8 mouse cellular contexts compared by ENCODE assay signal in the genomic region with DNA sequence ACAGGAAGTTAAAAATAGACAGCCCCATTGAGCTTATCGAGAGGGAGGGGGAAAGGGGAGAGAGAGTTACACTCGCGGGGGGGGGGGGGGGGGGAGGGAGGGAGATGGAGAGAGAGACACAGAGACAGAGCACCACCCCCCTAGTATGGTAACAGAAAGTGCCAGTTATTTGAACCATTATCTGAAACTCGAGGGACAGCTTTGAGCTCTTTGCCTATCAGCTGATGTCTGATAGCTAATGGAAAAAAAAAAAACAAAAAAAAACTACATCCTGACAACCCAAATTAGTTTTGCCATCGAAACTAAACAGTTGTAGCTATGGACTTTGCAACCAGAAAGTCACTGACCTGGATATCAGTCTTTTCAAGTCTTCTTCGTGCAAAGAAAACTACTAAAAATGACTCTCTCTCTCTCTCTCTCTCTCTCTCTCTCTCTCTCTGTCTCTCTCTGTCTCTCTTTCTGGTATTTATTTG. TPM values are rescaled to one million over a fixed set of nuclear protein-coding genes. Genes with fewer than 3 reads are reported as not detected.
DNase-seq lines count a peak whose midpoint lies in the region; ATAC-seq and TF ChIP-seq lines count a peak whose summit lies in the region.

Gene Ccdc141, minus strand, starts transcription at position 4 of the 473 bp plus-strand sequence.

- H3K27ac ChIP-seq in kidney, embryonic 14.5 days (ENCODE audit: low read depth, low read length) = peak within 1 kb of the TSS; percentile 80
- no peak within 1 kb of the TSS for H3K27ac ChIP-seq in bone marrow macrophage, adult 2 months (ENCODE audit: insufficient read depth, low read depth, low read length)
- H3K27ac ChIP-seq in heart, embryonic 15.5 days = peak within 1 kb of the TSS; percentile 95
- H3K27ac ChIP-seq in limb, embryonic 10.5 days = peak within 1 kb of the TSS; percentile 83
- peak within 1 kb of the TSS; percentile 68 for H3K27ac ChIP-seq in olfactory bulb, adult 2 months (ENCODE audit: insufficient read depth, low read depth, low read length)

- TF ChIP-seq CTCF in bone marrow macrophage, adult 2 months (IDR thresholded peaks at IDR 0.05; ENCODE audit: low read depth, low read length) = no peak
- no peak for TF ChIP-seq CTCF in olfactory bulb, adult 2 months (IDR thresholded peaks at IDR 0.05; ENCODE audit: insufficient read depth, low read depth, low read length)

- H3K36me3 ChIP-seq in kidney, embryonic 14.5 days (ENCODE audit: control insufficient read depth, insufficient read depth, low read length) = no peaks in the 10 kb centered on the region
- H3K36me3 ChIP-seq in heart, embryonic 15.5 days = peaks cover 3% of the 10 kb centered on the region; the same call in 1 of the 2 replicates
- H3K36me3 ChIP-seq in limb, embryonic 10.5 days = no peaks in the 10 kb centered on the region

- ATAC-seq in kidney, embryonic 14.5 days (ENCODE audit: low FRiP score, low TSS enrichment) = no peak
- ATAC-seq in heart, embryonic 15.5 days (replicated peaks; ENCODE audit: insufficient number of reproducible peaks, insufficient read depth, low FRiP score, low read depth) = no peak; the same call in 1 of the 2 replicates

- 14% methylated on average over 3 of the region's 6 CpGs for WGBS in kidney, embryonic 14.5 days
- 4% methylated on average over 3 of the region's 6 CpGs for WGBS in heart, embryonic 15.5 days
- WGBS in limb, embryonic 10.5 days = 8% methylated on average over 6 of the region's 6 CpGs
- 6% methylated on average over 5 of the region's 6 CpGs for WGBS in olfactory bulb, adult 2 months

- H3K4me1 ChIP-seq in kidney, embryonic 14.5 days (ENCODE audit: control insufficient read depth, insufficient read depth, low read length) = peaks cover 22% of the 10 kb centered on the region
- H3K4me1 ChIP-seq in bone marrow macrophage, adult 2 months (ENCODE audit: control insufficient read depth, insufficient read depth, low read length) = no peaks in the 10 kb centered on the region
- H3K4me1 ChIP-seq in heart, embryonic 15.5 days (replicated peaks) = peaks cover 70% of the 10 kb centered on the region
- peaks cover 44% of the 10 kb centered on the region for H3K4me1 ChIP-seq in limb, embryonic 10.5 days
- peaks cover 23% of the 10 kb centered on the region for H3K4me1 ChIP-seq in olfactory bulb, adult 2 months (ENCODE audit: control insufficient read depth, insufficient read depth, low read length)

- no peaks in the 10 kb centered on the region for H3K9me3 ChIP-seq in kidney, embryonic 14.5 days (ENCODE audit: control insufficient read depth, low read length)
- H3K9me3 ChIP-seq in heart, embryonic 15.5 days (replicated peaks) = no peaks in the 10 kb centered on the region
- no peaks in the 10 kb centered on the region for H3K9me3 ChIP-seq in limb, embryonic 10.5 days (replicated peaks)

- DNase-seq in kidney, adult 9 months = no peak
- DNase-seq in limb, embryonic 10.5 days (ENCODE audit: low spot score) = no peak
- DNase-seq in embryo, embryonic 10.5 days (ENCODE audit: low spot score) = no peak
- no peak for DNase-seq in right cerebral cortex, postnatal 36 days (ENCODE audit: low spot score in 2 of 2)

- peak within 1 kb of the TSS; percentile 47 for H3K4me3 ChIP-seq in kidney, embryonic 14.5 days (ENCODE audit: low read length)
- peak within 1 kb of the TSS; percentile 63 for H3K4me3 ChIP-seq in bone marrow macrophage, adult 2 months (ENCODE audit: insufficient read depth, low read length)
- peak within 1 kb of the TSS; percentile 61 for H3K4me3 ChIP-seq in heart, embryonic 15.5 days
- H3K4me3 ChIP-seq in limb, embryonic 10.5 days = peak within 1 kb of the TSS; percentile 59
- H3K4me3 ChIP-seq in olfactory bulb, adult 2 months (ENCODE audit: insufficient read depth, low read depth, low read length) = peak within 1 kb of the TSS; percentile 46

- no peaks in the 10 kb centered on the region for H3K27me3 ChIP-seq in kidney, embryonic 14.5 days (ENCODE audit: control insufficient read depth, insufficient read depth, low read length)
- no peaks in the 10 kb centered on the region for H3K27me3 ChIP-seq in heart, embryonic 15.5 days
- H3K27me3 ChIP-seq in limb, embryonic 10.5 days (ENCODE audit: low read depth, poor library complexity, severe bottlenecking) = no peaks in the 10 kb centered on the region

- peak within 1 kb of the TSS; percentile 42; the same call in 1 of the 2 replicates for H3K9ac ChIP-seq in kidney, embryonic 14.5 days (ENCODE audit: low read depth, low read length)
- peak within 1 kb of the TSS; percentile 66 for H3K9ac ChIP-seq in heart, embryonic 15.5 days

- no peak for TF ChIP-seq POLR2A in bone marrow macrophage, adult 2 months (IDR thresholded peaks at IDR 0.05; ENCODE audit: borderline replicate concordance, low read depth, low read length)
- TF ChIP-seq POLR2A in olfactory bulb, adult 2 months (IDR thresholded peaks at IDR 0.05; ENCODE audit: insufficient read depth, low read depth, low read length) = no peak

- H3K4me2 ChIP-seq in kidney, embryonic 14.5 days (replicated peaks; ENCODE audit: low read depth, low read length) = peak within 1 kb of the TSS; percentile 84
- peak within 1 kb of the TSS; percentile 63 for H3K4me2 ChIP-seq in heart, embryonic 15.5 days

RNA-seq across cellular contexts. Expression of gene Ccdc141, which starts in this region (rescaled TPM):
- 5.6 and 13.6 TPM in 2 replicates for polyA plus RNA-seq in kidney, embryonic 14.5 days (2014; fragmentation: Nextera tagmentation; extraction: Ambion mirVana)
- 0.16 and 1.2 TPM in 2 replicates for polyA plus RNA-seq in bone marrow macrophage, adult 2 months (2012; ENCODE audit: insufficient read depth, insufficient read length, missing spikeins)
- polyA plus RNA-seq in heart, embryonic 15.5 days (2015; fragmentation: Nextera tagmentation; extraction: Ambion mirVana) = 140 and 175 TPM in 2 replicates
- 2.1 and 4.4 TPM in 2 replicates for polyA plus RNA-seq in limb, embryonic 10.5 days (2016; fragmentation: Nextera tagmentation; extraction: Ambion mirVana)
- polyA plus RNA-seq in olfactory bulb, adult 2 months (2012; ENCODE audit: insufficient read depth, insufficient read length, low replicate concordance, missing spikeins) = not detected in 2 replicates
